Mouse (Mus musculus) liver, adult 2 months (tissue): ENCODE data around the gene Osbpl10. TPM values are rescaled to one million over a fixed set of nuclear protein-coding genes. Genes with fewer than 3 reads are reported as not detected.
"Not testable (repeated sequence)": the region's sequence is repeated elsewhere in the genome, so short reads cannot be mapped to it uniquely, and the experiment has no call there.

Experiments used
- DNase-seq: peaks from one replicate; pipeline ENCODE4 v3.0.0-alpha.2; 2011; ENCODE audit warnings: low read depth, low spot score; ENCODE audit errors: extremely low read depth
- H3K27ac ChIP-seq: fragments of 200-500 bp; replicated peaks from 2 replicates; pipeline ENCODE4 v1.5.1; 2012; ENCODE audit warnings: low read depth, mild to moderate bottlenecking, control low read depth, inconsistent platforms, low read length; ENCODE audit not compliant: insufficient read depth
- H3K27me3 ChIP-seq: fragments of 200-500 bp; 2 replicates; pipeline ENCODE4 v1.6.1; 2012; ENCODE audit warnings: mild to moderate bottlenecking, moderate library complexity, low read length, inconsistent platforms; ENCODE audit not compliant: control insufficient read depth, insufficient read depth
- H3K36me3 ChIP-seq: fragments of 200-500 bp; 2 replicates; pipeline ENCODE4 v1.6.1; 2012; ENCODE audit warnings: low read length, inconsistent platforms; ENCODE audit not compliant: control insufficient read depth, insufficient read depth
- H3K4me1 ChIP-seq: fragments of 200-500 bp; 2 replicates; pipeline ENCODE4 v1.6.1; 2011; ENCODE audit warnings: low read length; ENCODE audit not compliant: control insufficient read depth, insufficient read depth
- H3K4me3 ChIP-seq: fragments of 200-500 bp; 2 replicates; pipeline ENCODE4 v1.5.1; 2011; ENCODE audit warnings: low read depth, mild to moderate bottlenecking, control low read depth, low read length, moderate library complexity; ENCODE audit not compliant: insufficient read depth
- H3K79me2 ChIP-seq: fragments of 200-500 bp; 2 replicates; pipeline ENCODE4 v1.6.1; 2012; ENCODE audit warnings: inconsistent platforms, mild to moderate bottlenecking, low read length, moderate library complexity; ENCODE audit not compliant: control insufficient read depth, insufficient read depth
- H3K9ac ChIP-seq: fragments of 200-500 bp; 2 replicates; pipeline ENCODE4 v1.6.1; 2012; ENCODE audit warnings: low read depth, mild to moderate bottlenecking, control low read depth, inconsistent platforms, low read length
- CTCF ChIP-seq: fragments of 200-500 bp; IDR thresholded peaks from 2 replicates; pipeline ENCODE4 v1.5.1; 2011; ENCODE audit warnings: low read depth, low read length, control low read depth
- POLR2A ChIP-seq: fragments of 200-500 bp; IDR thresholded peaks from 2 replicates; pipeline ENCODE4 v1.6.1; 2011; ENCODE audit warnings: low read length, control low read depth; ENCODE audit not compliant: insufficient read depth; ENCODE audit errors: extremely low read depth
- WGBS: fragments of 180-500 bp; shearing (Covaris S2); methylation state at CpG from one replicate; pipeline ENCODE4 v1.1.7; 2018; 5-methylcytosine and 5-hydroxymethylcytosine counted together
- polyA plus RNA-seq: library from polyadenylated mRNA; depleted of rRNA; stranded (reverse); fragments of >200 nt; gene quantifications from 2 replicates; pipeline ENCODE4 v1.2.3, GENCODE M21; 2012
- total RNA-seq: library from RNA; depleted of rRNA; stranded (reverse); fragments of >200 nt; gene quantifications from 2 replicates; pipeline ENCODE4 v1.2.3, GENCODE M21; 2014

The Osbpl10 gene
- total and polyA plus RNA-seq, 2 experiments: 0.28 to 0.82 TPM

DNA sequence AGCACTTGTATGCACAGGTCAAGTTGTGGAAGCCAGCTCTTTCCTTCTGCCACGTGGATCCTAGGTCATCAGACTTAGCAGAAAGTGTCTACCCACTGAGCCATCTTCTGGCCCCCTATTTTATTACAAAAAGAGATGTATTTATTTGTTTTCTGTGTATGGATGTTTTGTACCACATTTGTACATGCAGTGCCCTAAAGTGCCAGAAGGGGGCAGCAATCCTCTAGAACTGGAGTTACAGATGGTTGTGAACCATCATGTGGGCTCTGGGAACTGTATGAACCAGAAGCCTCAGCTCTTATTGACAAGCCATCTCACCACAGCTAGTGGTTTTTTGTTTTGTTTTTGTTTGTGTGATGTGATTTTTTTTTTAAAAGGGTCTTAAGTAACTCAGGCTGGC, 25.5 kb upstream of the Osbpl10 start:
- no peak overlapping the region for H3K4me3 ChIP-seq

DNA sequence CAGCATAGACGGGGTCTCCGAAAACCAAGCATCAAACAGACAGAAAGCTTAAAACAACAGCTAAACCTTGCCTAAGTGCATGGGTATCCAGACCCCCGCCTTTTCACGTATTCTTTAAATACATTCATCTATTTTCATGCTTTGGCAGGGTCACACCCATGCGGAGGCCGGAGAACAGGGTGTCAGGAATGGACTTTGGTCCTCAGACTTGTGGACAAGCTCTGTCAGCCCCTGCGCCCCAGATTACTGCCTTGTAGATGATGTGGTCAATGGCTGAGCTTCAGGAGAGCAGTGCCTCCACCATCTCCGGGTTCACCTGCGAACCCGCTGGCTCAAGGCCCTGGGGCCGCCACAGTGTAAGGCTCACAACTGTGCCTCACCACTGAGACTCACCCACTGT, 23.0 kb upstream of the Osbpl10 start:
- peaks cover 1% of the 10 kb centered on the region; the same call in 1 of the 2 replicates for H3K4me1 ChIP-seq
- H3K36me3 ChIP-seq: no peaks in the 10 kb centered on the region
- DNase-seq: no peak
- TF ChIP-seq CTCF: no peak
- no peak overlapping the region for H3K9ac ChIP-seq
- 88% methylated on average over 11 of the region's 11 CpGs for WGBS
- no peaks in the 10 kb centered on the region for H3K27me3 ChIP-seq
- no peaks in the 10 kb centered on the region for H3K79me2 ChIP-seq
- H3K4me3 ChIP-seq: no peak overlapping the region
- H3K27ac ChIP-seq: no peak overlapping the region

More for the DNA sequence above, 25.5 kb upstream of the Osbpl10 start:
- TF ChIP-seq CTCF: peak; percentile 41
- TF ChIP-seq POLR2A: no peak
- no peaks in the 10 kb centered on the region for H3K27me3 ChIP-seq
- peaks cover 1% of the 10 kb centered on the region for H3K4me1 ChIP-seq
- no peaks in the 10 kb centered on the region for H3K36me3 ChIP-seq
- DNase-seq: no peak
- no peaks in the 10 kb centered on the region for H3K79me2 ChIP-seq
- H3K9ac ChIP-seq: no peak overlapping the region
- H3K27ac ChIP-seq: no peak overlapping the region
- 56% methylated on average over 1 of the region's 1 CpGs for WGBS

DNA sequence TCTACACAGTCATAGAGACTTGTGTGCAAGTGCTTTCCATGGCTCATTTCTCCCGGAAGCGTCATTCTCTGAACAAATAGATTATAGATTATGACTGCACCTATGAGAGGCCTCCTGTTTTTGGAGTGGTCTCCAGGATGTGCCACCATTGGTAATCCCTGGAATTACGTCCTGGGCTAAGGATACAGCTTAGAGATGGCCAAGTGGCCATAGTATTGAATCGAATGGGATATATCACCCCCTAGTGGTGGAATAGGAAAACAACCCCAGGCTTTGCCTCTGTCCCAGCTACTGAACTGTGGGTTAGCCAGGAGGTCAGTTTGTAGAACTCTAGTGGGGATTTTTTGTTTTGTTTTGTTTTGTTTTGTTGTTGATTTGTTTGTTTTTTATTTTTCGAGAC, 21.4 kb upstream of the Osbpl10 start:
- H3K79me2 ChIP-seq: no peaks in the 10 kb centered on the region
- H3K4me1 ChIP-seq: no peaks in the 10 kb centered on the region
- WGBS: 36% methylated on average over 5 of the region's 5 CpGs
- DNase-seq: peak; percentile 41
- H3K27me3 ChIP-seq: no peaks in the 10 kb centered on the region
- H3K36me3 ChIP-seq: no peaks in the 10 kb centered on the region
- no peak overlapping the region for H3K4me3 ChIP-seq
- no peak overlapping the region for H3K9ac ChIP-seq
- no peak for TF ChIP-seq POLR2A
- TF ChIP-seq CTCF: peak; percentile 49
- no peak overlapping the region for H3K27ac ChIP-seq

DNA sequence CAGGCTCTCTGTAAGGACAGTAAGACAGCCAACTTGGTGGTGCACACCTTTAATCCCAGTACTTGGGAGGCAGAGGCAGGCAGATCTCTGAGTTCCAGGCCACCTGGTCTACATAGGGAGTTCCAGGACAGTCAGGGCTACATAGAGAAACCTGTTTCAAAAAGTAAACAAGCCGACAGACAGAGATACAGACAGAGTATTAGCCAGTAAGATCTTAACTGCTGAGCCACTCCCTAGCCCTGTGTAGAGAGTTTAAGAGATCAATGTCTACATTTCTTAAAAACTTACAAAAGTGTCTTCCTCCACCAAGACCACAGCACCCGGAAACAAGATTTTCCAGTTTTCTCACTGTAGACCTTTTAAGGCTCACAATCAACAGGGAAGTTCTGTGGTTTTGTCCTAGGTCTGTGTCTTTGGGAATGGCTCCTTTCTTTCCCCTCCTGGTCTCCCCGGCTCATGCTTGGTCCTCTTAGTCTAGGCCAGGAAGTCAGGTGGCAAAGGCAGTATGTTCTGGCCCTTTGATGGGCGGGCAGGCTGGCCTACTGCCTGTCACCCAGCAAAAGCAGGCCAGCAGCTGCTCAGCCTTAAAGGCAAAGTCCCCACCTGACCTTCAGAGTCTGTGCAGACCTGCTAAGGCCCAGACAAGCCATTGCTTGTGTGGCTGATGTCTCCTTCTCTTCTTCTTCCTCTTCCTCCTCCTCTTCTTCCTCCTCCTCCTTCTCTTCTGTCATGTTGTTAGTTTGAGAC, 18.2 kb upstream of the Osbpl10 start:
- WGBS: 56% methylated on average over 4 of the region's 4 CpGs
- H3K27ac ChIP-seq: no peak overlapping the region
- no peaks in the 10 kb centered on the region for H3K27me3 ChIP-seq

DNA sequence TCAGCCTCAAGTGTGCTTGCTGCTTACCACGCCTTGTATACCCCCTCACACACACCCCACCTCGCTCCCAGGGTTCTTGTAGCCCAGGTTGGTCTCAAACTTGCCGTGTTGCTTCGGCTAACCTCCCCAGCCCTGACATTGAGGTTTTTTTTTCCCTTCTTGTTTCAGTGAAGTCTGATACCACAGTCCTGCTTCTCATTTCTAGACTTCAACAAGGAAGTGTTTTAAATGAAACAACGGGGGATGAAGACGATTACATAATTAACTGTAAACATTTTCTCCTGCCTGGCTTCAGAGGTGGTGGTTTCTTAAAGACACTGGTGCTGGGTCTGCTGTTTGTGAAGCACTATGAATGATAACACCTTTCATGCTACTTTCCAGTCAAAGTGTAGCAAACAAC, 17.5 kb upstream of the Osbpl10 start:
- TF ChIP-seq POLR2A (no peak), CTCF (no peak)
- Histone ChIP-seq H3K79me2 (no peaks in the 10 kb centered on the region), H3K36me3 (no peaks in the 10 kb centered on the region), H3K27ac (no peak overlapping the region), H3K27me3 (no peaks in the 10 kb centered on the region), H3K4me1 (no peaks in the 10 kb centered on the region), H3K9ac (no peak overlapping the region), H3K4me3 (no peak overlapping the region)
- no peak for DNase-seq
- 80% methylated on average over 6 of the region's 6 CpGs for WGBS

More for the DNA sequence above, 18.2 kb upstream of the Osbpl10 start:
- H3K79me2 ChIP-seq: no peaks in the 10 kb centered on the region
- H3K36me3 ChIP-seq: no peaks in the 10 kb centered on the region
- no peak overlapping the region for H3K9ac ChIP-seq
- H3K4me1 ChIP-seq: no peaks in the 10 kb centered on the region
- TF ChIP-seq POLR2A: no peak
- no peak for TF ChIP-seq CTCF
- DNase-seq: no peak
- H3K4me3 ChIP-seq: no peak overlapping the region

DNA sequence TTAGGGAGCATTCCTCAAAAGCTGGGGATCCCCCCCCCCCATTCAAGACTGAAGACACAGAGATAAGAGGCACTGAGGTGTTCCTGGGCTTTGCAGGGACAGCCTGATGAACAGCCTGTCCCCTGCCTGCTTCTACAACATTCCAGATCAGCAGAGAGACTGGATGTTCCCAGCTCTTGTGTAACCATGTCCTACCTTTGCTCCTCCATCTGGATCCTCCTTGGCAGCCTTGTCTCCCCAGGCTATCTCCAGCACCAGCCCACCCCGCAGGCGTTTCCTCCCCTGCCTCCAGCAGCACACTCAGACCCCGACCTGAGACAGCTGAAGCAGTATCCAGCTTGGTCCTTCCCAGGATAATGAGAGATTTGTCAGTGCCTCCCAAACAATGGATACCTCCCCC, 14.3 kb upstream of the Osbpl10 start:
- WGBS: 69% methylated on average over 3 of the region's 3 CpGs
- Histone ChIP-seq H3K27ac (no peak overlapping the region), H3K4me1 (no peaks in the 10 kb centered on the region), H3K79me2 (no peaks in the 10 kb centered on the region), H3K27me3 (no peaks in the 10 kb centered on the region), H3K4me3 (no peak overlapping the region), H3K9ac (no peak overlapping the region), H3K36me3 (no peaks in the 10 kb centered on the region)
- DNase-seq: no peak
- no peak for TF ChIP-seq CTCF

DNA sequence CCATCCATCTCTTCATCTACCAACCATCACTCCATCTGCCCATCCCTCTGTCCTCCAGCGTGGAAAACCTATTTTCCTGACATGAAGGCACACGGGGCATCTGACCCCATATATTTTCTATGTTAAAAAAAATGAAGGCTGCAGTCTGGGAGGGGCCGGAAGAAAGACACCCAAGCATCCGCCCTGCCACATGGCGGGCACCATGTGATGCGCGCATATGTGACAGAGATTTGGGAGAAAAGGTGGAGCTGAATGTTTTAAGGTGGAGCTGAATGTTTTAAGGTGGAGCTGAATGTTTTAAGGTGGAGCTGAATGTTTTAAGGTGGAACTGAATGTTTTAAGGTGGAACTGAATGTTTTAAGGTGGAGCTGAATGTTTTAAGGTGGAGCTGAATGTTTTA, 12.1 kb upstream of the Osbpl10 start:
- H3K4me3 ChIP-seq, H3K79me2 ChIP-seq, H3K36me3 ChIP-seq, H3K4me1 ChIP-seq, DNase-seq, H3K9ac ChIP-seq, H3K27ac ChIP-seq, H3K27me3 ChIP-seq: not testable (repeated sequence)
- WGBS: 89% methylated on average over 7 of the region's 7 CpGs
